Mouse (Mus musculus) midbrain, embryonic 11.5 days (tissue): ENCODE results near the gene Mmp15. TPM values are rescaled to one million over a fixed set of nuclear protein-coding genes. Genes with fewer than 3 reads are reported as not detected.

Experiments used
- ATAC-seq: fragments of 200-750 bp; cut with Nextera tagmentation; 2 replicates; pipeline ENCODE4 v1.8.0; 2017; ENCODE audit warnings: moderate TSS enrichment, moderate library complexity; ENCODE audit not compliant: low FRiP score
- DNase-seq: peaks from one replicate; pipeline ENCODE4 v3.0.0; 2015; ENCODE audit warnings: low spot score; ENCODE audit errors: missing footprints
- H3K27ac ChIP-seq: fragments of 300-500 bp; sonication (generic); 2 replicates; pipeline ENCODE4 v1.5.1; 2014; ENCODE audit warnings: low read depth, low read length
- H3K27me3 ChIP-seq: fragments of 300-500 bp; sonication (generic); 2 replicates; pipeline ENCODE4 v1.6.1; 2014; ENCODE audit warnings: mild to moderate bottlenecking, low read length, moderate library complexity, mixed read lengths; ENCODE audit not compliant: control insufficient read depth, insufficient read depth
- H3K36me3 ChIP-seq: fragments of 300-500 bp; sonication (generic); 2 replicates; pipeline ENCODE4 v1.6.1; 2014; ENCODE audit warnings: mild to moderate bottlenecking, low read length, moderate library complexity, mixed read lengths; ENCODE audit not compliant: control insufficient read depth, insufficient read depth
- H3K4me1 ChIP-seq: fragments of 300-500 bp; sonication (generic); 2 replicates; pipeline ENCODE4 v1.6.1; 2014; ENCODE audit warnings: low read length; ENCODE audit not compliant: control insufficient read depth, insufficient read depth
- H3K4me2 ChIP-seq: fragments of 300-500 bp; sonication (generic); 2 replicates; pipeline ENCODE4 v1.6.1; 2014; ENCODE audit warnings: mild to moderate bottlenecking, moderate library complexity
- H3K4me3 ChIP-seq: fragments of 300-500 bp; sonication (generic); 2 replicates; pipeline ENCODE4 v1.5.1; 2014; ENCODE audit warnings: low read depth, low read length
- H3K9ac ChIP-seq: fragments of 300-500 bp; sonication (generic); 2 replicates; pipeline ENCODE4 v1.6.1; 2014; ENCODE audit warnings: low read length
- H3K9me3 ChIP-seq: fragments of 300-500 bp; sonication (generic); 2 replicates; pipeline ENCODE4 v1.6.1; 2016; ENCODE audit warnings: low read length; ENCODE audit not compliant: control insufficient read depth
- WGBS: fragments of 180-500 bp; shearing (Covaris S2); extraction: QIAGEN DNeasy Blood & Tissue Kit; methylation state at CpG from one replicate; pipeline ENCODE4 v1.1.7; 2014; 5-methylcytosine and 5-hydroxymethylcytosine counted together
- polyA plus RNA-seq: library from polyadenylated mRNA; unstranded; fragments of >200 nt; fragmentation: Nextera tagmentation; extraction: Ambion mirVana; gene quantifications from 2 replicates; pipeline ENCODE4 v1.2.1, GENCODE M21; 2014

The Mmp15 gene
- 11.7 and 13.5 TPM in 2 replicates for polyA plus RNA-seq

DNA sequence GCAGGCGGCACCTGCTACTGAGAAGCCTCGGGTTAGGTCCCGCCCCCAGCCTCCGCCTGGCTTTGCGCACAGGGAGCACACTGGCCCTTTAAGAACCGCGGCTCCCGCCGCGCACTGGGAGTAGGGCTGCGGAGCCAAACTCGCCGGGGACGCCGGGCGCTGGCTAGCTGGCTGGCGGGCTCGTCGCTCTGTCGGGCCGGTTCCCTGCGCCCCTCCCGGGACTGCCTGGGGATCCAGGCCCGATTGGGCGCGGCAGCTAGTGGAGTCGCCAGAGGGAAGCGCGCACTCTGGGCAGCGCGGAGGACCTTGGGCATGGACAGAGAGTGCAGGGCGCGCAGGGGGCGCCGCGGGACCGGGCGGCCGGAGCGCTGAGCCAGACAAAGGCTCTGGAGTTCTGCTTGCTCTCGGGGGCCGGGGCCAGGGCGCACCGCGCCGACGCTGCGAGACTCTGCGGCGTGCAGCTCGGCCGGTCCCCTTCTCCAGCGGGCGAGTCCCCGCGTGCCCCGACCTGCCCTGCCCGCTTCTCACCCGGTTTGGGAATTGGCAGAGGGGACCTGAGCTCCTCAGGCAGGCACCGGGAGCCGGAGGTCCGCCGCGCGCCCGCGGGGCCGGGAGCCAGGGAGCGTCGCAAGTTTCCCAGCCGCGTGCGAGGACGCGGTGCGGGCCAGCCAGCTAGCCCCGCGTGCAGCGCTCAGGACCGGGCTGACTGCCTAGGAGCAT, at the start of gene Mmp15:
Gene Mmp15, plus strand, starts transcription at position 118 of the 720 bp plus-strand sequence.
- Histone ChIP-seq H3K9ac (peak within 1 kb of the TSS; percentile 93), H3K9me3 (no peaks in the 10 kb centered on the region), H3K27ac (peak within 1 kb of the TSS; percentile 80), H3K4me1 (peaks cover 10% of the 10 kb centered on the region), H3K4me3 (peak within 1 kb of the TSS; percentile 82), H3K4me2 (peak within 1 kb of the TSS; percentile 90), H3K36me3 (no peaks in the 10 kb centered on the region), H3K27me3 (no peaks in the 10 kb centered on the region)
- ATAC-seq, result peak; percentile 85
- under 1% methylated on average over 80 of the region's 80 CpGs for WGBS
- DNase-seq, result peak; percentile 97

GRCm38 (mm10) chr8:95302410-95302809, 49.7 kb upstream of the Mmp15 start:
- no peaks in the 10 kb centered on the region for H3K27me3 ChIP-seq
- H3K27ac ChIP-seq, result no peak overlapping the region
- no peak overlapping the region for H3K4me2 ChIP-seq
- no peaks in the 10 kb centered on the region for H3K4me1 ChIP-seq
- no peak overlapping the region for H3K9ac ChIP-seq
- WGBS, result 21% methylated on average over 5 of the region's 5 CpGs
- no peak overlapping the region for H3K4me3 ChIP-seq
- H3K9me3 ChIP-seq, result no peaks in the 10 kb centered on the region
- DNase-seq (no peak), ATAC-seq (no peak)
- no peaks in the 10 kb centered on the region for H3K36me3 ChIP-seq

DNA sequence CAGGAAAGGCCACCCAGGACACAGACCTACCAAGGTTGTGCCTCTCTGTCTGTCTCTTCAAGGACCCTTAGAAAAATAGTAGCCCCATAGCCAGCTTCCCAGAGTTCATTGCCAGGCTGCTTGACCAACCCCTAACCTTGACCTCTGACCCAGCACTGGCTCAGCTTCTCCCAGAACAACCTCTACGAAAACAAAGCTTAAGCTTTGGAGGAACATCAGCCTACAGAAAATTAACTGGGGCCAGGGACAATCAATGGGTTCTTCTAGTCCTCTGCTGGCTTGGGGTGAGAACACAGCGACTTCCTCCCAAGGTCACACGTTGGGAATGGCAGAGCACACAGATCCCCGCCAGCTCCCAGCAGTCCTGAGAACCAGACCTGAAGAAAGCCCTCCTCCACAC, 46.5 kb upstream of the Mmp15 start:
- DNase-seq (no peak), ATAC-seq (no peak)
- Histone ChIP-seq H3K4me1 (peaks cover 3% of the 10 kb centered on the region; the same call in 1 of the 2 replicates), H3K4me2 (no peak overlapping the region), H3K36me3 (no peaks in the 10 kb centered on the region), H3K27ac (no peak overlapping the region), H3K27me3 (no peaks in the 10 kb centered on the region), H3K4me3 (no peak overlapping the region), H3K9me3 (no peaks in the 10 kb centered on the region), H3K9ac (no peak overlapping the region)
- 71% methylated on average over 4 of the region's 4 CpGs for WGBS

- no peaks in the 10 kb centered on the region for H3K27me3 ChIP-seq
- no peak within 1 kb of the TSS for H3K9ac ChIP-seq
- H3K36me3 ChIP-seq, result no peaks in the 10 kb centered on the region
- peaks cover 5% of the 10 kb centered on the region; the same call in 1 of the 2 replicates for H3K4me1 ChIP-seq
- H3K4me3 ChIP-seq, result no peak within 1 kb of the TSS
- no peak for ATAC-seq
- no peak within 1 kb of the TSS for H3K4me2 ChIP-seq
- WGBS, result 53% methylated on average over 6 of the region's 6 CpGs
- DNase-seq, result no peak
- no peaks in the 10 kb centered on the region for H3K9me3 ChIP-seq
- H3K27ac ChIP-seq, result no peak within 1 kb of the TSS
Measured at GRCm38 (mm10) chr8:95306431-95306830, 45.6 kb upstream of the Mmp15 start, which contains the start of gene Cngb1. TSS of gene Cngb1 (minus strand) at chr8:95306585.

DNA sequence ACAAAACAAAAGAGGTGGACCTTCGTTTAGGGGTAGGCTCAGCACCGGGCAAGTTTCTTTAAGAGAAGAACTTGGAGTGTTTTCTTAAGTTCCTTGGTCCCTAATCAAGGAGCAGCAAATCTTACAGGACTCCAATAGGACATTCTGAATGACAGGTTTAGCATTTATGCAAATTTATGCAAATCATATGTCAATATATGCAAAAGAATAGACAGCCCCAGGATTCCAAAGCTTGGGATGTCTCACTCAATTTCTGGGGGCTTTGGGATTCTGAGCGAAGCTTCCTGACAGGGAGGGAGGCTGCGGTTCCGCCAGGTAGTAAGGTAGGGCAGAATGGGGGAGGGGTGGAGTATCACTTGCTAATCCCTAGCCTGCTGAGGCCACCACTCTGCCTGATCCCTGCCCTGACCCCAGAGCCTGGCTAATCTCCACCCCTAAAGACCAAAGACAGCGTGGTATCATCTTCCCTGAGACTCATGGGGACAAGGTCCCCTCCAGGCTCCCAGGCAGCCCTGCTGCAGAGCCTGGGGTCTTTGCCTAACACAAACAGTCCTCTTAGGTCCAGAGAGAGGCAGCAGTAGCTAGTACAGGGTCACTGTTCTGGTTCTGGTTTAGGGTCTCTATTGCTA, 41.6 kb upstream of the Mmp15 start, which contains the start of gene Tepp:
Gene Tepp, plus strand, starts transcription at position 225 of the 629 bp plus-strand sequence.
- no peaks in the 10 kb centered on the region for H3K9me3 ChIP-seq
- 22% methylated on average over 6 of the region's 6 CpGs for WGBS
- H3K9ac ChIP-seq, result no peak within 1 kb of the TSS
- H3K4me3 ChIP-seq, result no peak within 1 kb of the TSS
- no peaks in the 10 kb centered on the region for H3K27me3 ChIP-seq
- no peak within 1 kb of the TSS for H3K4me2 ChIP-seq
- ATAC-seq (peak; percentile 71), DNase-seq (peak; percentile 83)
- peaks cover 5% of the 10 kb centered on the region; the same call in 1 of the 2 replicates for H3K4me1 ChIP-seq
- H3K27ac ChIP-seq, result no peak within 1 kb of the TSS
- no peaks in the 10 kb centered on the region for H3K36me3 ChIP-seq

DNA sequence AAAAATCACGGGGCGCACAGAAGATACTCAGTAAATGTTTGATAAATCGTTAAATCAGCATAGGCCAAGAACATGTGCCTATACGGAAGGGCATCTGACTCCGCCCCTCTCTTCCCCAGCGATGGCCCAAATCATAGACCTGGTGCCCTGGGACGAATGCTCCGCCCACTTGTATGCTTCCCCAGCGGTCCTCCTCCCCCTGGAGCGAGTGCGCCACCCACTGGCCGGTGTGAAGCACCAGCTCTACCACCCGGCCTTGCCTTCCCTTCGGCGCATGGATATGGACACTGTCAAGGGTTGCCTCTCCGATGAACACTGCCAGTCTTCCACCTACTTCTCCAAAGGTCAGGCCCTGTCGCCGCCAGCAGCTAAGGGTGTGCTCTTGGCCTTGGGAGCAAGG, 39.2 kb upstream of the Mmp15 start:
- H3K36me3 ChIP-seq, result no peaks in the 10 kb centered on the region
- ATAC-seq (no peak), DNase-seq (no peak)
- 71% methylated on average over 18 of the region's 18 CpGs for WGBS
- H3K9me3 ChIP-seq, result no peaks in the 10 kb centered on the region
- H3K4me1 ChIP-seq, result peaks cover 5% of the 10 kb centered on the region; the same call in 1 of the 2 replicates
- no peaks in the 10 kb centered on the region for H3K27me3 ChIP-seq
- no peak overlapping the region for H3K27ac ChIP-seq
- no peak overlapping the region for H3K9ac ChIP-seq
- no peak overlapping the region for H3K4me2 ChIP-seq
- no peak overlapping the region for H3K4me3 ChIP-seq

DNA sequence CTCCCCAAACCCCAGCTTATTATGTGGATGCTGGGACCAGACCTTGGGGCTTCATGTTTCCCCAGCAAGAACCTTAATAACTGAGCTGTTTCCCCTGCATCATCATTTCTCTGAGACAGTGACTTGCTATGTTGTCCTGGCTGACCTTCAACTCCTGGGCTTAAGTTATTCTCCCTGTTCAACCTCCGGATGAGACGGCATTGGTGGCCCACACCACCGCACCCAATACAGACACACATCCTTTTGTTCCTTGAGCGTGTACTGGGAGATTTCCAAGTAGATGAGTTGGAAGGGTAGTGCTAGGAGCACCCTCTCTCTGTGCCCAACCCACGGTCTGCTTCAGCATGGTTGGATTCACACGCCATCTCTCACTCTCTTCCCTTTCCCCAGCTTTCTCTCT, 38.2 kb upstream of the Mmp15 start:
- H3K36me3 ChIP-seq, result no peaks in the 10 kb centered on the region
- peaks cover 5% of the 10 kb centered on the region; the same call in 1 of the 2 replicates for H3K4me1 ChIP-seq
- no peak overlapping the region for H3K9ac ChIP-seq
- no peaks in the 10 kb centered on the region for H3K27me3 ChIP-seq
- no peaks in the 10 kb centered on the region for H3K9me3 ChIP-seq
- WGBS, result 93% methylated on average over 6 of the region's 6 CpGs
- H3K4me2 ChIP-seq, result no peak overlapping the region
- no peak for DNase-seq
- ATAC-seq, result no peak
- H3K4me3 ChIP-seq, result no peak overlapping the region
- no peak overlapping the region for H3K27ac ChIP-seq

- H3K27ac ChIP-seq, result no peak overlapping the region
- no peaks in the 10 kb centered on the region for H3K36me3 ChIP-seq
- no peak for DNase-seq
- H3K4me1 ChIP-seq, result peaks cover 5% of the 10 kb centered on the region; the same call in 1 of the 2 replicates
- H3K9me3 ChIP-seq, result no peaks in the 10 kb centered on the region
- no peak overlapping the region for H3K4me2 ChIP-seq
- H3K4me3 ChIP-seq, result no peak overlapping the region
- no peak for ATAC-seq
- H3K9ac ChIP-seq, result no peak overlapping the region
- 0 out of 2 replicates have a peak, but pooled peaks cover 4% of the 10 kb centered on the region for H3K27me3 ChIP-seq
- WGBS, result 84% methylated on average over 2 of the region's 2 CpGs
Measured at GRCm38 (mm10) chr8:95314707-95315106, 37.4 kb upstream of the Mmp15 start.

- 88% methylated on average over 1 of the region's 1 CpGs for WGBS
- H3K9ac ChIP-seq, result no peak overlapping the region
- ATAC-seq (no peak), DNase-seq (no peak)
- H3K4me1 ChIP-seq, result peaks cover 6% of the 10 kb centered on the region; the same call in 1 of the 2 replicates
- no peak overlapping the region for H3K27ac ChIP-seq
- no peak overlapping the region for H3K4me3 ChIP-seq
- no peaks in the 10 kb centered on the region for H3K9me3 ChIP-seq
- H3K4me2 ChIP-seq, result no peak overlapping the region
- H3K36me3 ChIP-seq, result no peaks in the 10 kb centered on the region
- H3K27me3 ChIP-seq, result 0 out of 2 replicates have a peak, but pooled peaks cover 5% of the 10 kb centered on the region
Measured at GRCm38 (mm10) chr8:95315350-95315749, 36.7 kb upstream of the Mmp15 start.
